Mouse (Mus musculus) cerebellum, postnatal 4 days (tissue): Measurements from ENCODE around the gene Arl15.

Source experiments
- DNase-seq, 2 experiments: peaks; one replicate each; pipeline ENCODE4 v3.0.0; 2022; ENCODE audit warnings: low spot score in 2 of 2, mixed read lengths in 1 of 2

Gene Arl15

GRCm38 (mm10) chr13:113984491-113984890 lies 190.2 kb downstream of the Arl15 start:
- no peak for DNase-seq

- DNase-seq: peak in 1 of 2 experiments; percentile 82
These were observed 192.7 kb downstream of the Arl15 start for GRCm38 (mm10) chr13:113986864-113987562.

GRCm38 (mm10) chr13:113990247-113990646 lies 195.9 kb downstream of the Arl15 start:
- DNase-seq: no peak

GRCm38 (mm10) chr13:113990701-113991100 lies 196.4 kb downstream of the Arl15 start:
- no peak for DNase-seq

GRCm38 (mm10) chr13:113993066-113993465 lies 198.8 kb downstream of the Arl15 start:
- DNase-seq: no peak

- DNase-seq: no peak
These were observed 200.3 kb downstream of the Arl15 start for GRCm38 (mm10) chr13:113994586-113994985.

GRCm38 (mm10) chr13:113995490-113996236 lies 201.4 kb downstream of the Arl15 start:
- DNase-seq: no peak

- DNase-seq: no peak
These were observed 204.5 kb downstream of the Arl15 start for GRCm38 (mm10) chr13:113998811-113999210.

GRCm38 (mm10) chr13:114003463-114003862 lies 209.2 kb downstream of the Arl15 start:
- DNase-seq: no peak

- DNase-seq: no peak
These were observed 209.9 kb downstream of the Arl15 start for GRCm38 (mm10) chr13:114004191-114004590.

GRCm38 (mm10) chr13:114009786-114010185 lies 215.5 kb downstream of the Arl15 start:
- no peak for DNase-seq

GRCm38 (mm10) chr13:114010521-114010920 lies 216.2 kb downstream of the Arl15 start:
- DNase-seq: no peak

- no peak for DNase-seq
These were observed 216.7 kb downstream of the Arl15 start for GRCm38 (mm10) chr13:114011019-114011418.

GRCm38 (mm10) chr13:114017928-114018327 lies 223.6 kb downstream of the Arl15 start:
- DNase-seq: no peak

GRCm38 (mm10) chr13:114023541-114023940 lies 229.2 kb downstream of the Arl15 start:
- DNase-seq: no peak

- DNase-seq: no peak
These were observed 232.0 kb downstream of the Arl15 start for GRCm38 (mm10) chr13:114026306-114026705.

GRCm38 (mm10) chr13:114026751-114027150 lies 232.4 kb downstream of the Arl15 start:
- no peak for DNase-seq

- DNase-seq: no peak
These were observed 253.8 kb downstream of the Arl15 start for GRCm38 (mm10) chr13:114048071-114048470.

GRCm38 (mm10) chr13:114048688-114049087 lies 254.4 kb downstream of the Arl15 start:
- no peak for DNase-seq

- DNase-seq: no peak
These were observed 257.0 kb downstream of the Arl15 start for GRCm38 (mm10) chr13:114051151-114051850.

- DNase-seq: no peak
These were observed 258.3 kb downstream of the Arl15 start for GRCm38 (mm10) chr13:114052426-114053205.

GRCm38 (mm10) chr13:114053261-114053660 lies 259.0 kb downstream of the Arl15 start:
- no peak for DNase-seq
